Mouse (Mus musculus) hindlimb bud, embryonic 11.5 days (tissue): ENCODE results near the gene Zfand3.

ENCODE experiments used
- DNase-seq: peaks from one replicate; pipeline ENCODE4 v3.0.0-alpha.2; 2012; ENCODE audit warnings: low read depth, low spot score; ENCODE audit errors: extremely low spot score

Gene Zfand3

DNA sequence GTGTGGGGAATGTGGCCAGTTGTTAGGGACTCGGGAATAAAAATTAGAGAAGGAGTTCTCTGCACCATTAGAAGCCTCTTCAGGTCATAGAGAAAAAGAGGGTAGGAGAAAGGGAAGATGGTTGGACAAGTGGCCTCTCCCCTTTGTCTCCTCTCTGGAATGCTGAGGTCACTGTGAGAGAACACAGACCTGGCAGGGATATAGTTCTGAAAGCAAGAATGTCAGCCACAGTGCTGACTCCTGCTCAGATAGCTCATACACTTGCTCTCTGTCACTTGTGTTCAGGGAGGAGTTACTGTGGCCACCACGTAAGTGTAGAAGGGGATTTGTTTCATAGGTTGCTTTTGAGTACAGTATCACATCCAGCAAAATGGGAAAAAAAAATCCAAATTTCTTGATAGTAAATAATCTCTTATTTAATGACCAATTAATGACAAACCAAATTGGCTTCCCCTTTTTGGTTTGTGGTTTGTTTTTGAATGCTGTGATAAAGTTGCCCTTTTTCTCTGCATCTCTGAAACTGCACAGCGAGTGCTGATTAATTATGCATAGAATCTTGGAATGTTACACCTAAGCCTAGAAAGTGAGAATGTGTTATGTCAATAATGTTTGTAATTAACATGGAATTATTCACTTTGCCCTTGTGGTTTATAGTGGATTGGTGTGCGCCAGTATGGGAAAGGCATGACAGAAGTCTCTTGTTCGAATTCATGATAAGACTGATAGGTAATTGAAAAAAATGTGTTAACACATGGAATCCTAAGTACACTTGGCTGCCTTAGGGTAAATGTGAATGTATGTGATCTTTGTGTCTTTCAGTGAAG lies 47.2 kb downstream of the Zfand3 start:
- DNase-seq = no peak

GRCm38 (mm10) chr17:30052347-30052742 lies 47.8 kb downstream of the Zfand3 start:
- DNase-seq = no peak

GRCm38 (mm10) chr17:30053463-30053862 lies 48.9 kb downstream of the Zfand3 start:
- no peak for DNase-seq

- DNase-seq = no peak
These were observed 49.3 kb downstream of the Zfand3 start for GRCm38 (mm10) chr17:30053871-30054270.

DNA sequence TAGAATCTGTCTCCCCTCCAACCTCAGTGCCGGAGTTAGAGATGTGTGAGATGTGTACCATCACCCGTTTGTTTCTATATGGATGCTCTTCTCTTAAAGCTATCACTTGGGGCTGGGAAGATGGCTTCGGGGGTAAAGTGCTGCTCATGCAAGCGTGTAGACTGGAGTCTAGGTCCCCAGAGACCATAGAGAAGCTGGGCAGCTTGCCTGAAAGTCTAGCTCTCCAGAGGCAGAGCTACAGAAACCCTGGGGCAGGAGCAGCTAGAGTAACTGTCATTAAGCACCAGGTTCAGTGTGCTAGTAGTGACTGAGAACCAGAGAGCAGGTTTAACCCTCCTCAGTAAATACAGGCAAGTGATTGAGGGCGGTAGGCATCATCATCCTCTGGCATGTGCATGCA lies 51.7 kb downstream of the Zfand3 start:
- no peak for DNase-seq

- no peak for DNase-seq
These were observed 54.1 kb downstream of the Zfand3 start for GRCm38 (mm10) chr17:30058594-30058993.

- no peak for DNase-seq
These were observed 54.5 kb downstream of the Zfand3 start for GRCm38 (mm10) chr17:30059066-30059465.

- DNase-seq = no peak
These were observed 56.7 kb downstream of the Zfand3 start for GRCm38 (mm10) chr17:30061100-30061837.

DNA sequence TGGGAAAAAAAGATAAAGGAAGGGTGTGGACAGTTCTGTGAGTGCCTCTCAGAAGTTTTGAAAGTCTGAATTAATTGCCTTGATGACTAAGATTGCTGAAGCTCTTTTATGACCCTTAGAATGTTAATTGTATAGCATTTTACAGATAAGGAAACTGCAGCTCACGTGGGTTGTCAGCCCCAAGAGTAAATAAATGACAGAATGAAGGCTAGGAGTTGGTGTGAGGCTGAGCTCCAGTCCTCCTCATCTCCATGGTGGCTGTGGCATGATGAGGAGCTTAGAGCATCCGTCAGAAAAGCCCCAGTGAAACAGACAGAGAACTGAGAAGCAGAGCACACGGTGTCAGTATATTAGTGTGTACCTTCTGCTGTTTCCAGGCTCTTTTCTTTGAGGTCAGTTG lies 59.3 kb downstream of the Zfand3 start:
- no peak for DNase-seq

DNA sequence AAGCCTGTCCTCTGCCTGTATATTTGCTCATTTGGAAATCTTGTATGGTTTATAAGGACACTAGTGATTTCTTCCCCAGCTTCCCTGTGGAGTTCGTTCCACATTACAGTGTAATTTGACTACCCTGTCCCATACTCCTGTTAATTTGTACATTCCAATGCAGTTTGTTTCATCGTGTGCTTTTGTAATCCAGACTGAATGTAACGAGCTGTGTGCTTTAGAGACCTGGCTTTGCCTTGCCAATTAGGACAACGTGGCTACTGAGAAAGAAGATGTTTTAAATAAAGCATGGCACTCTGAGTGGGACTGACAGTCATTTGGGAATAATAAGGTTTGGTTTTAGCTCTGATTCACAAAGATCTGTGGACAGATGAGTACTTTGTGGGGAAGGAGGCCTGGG lies 60.2 kb downstream of the Zfand3 start:
- peak; percentile 39 for DNase-seq

- no peak for DNase-seq
These were observed 65.2 kb downstream of the Zfand3 start for GRCm38 (mm10) chr17:30069776-30070175.

GRCm38 (mm10) chr17:30070631-30071030 lies 66.1 kb downstream of the Zfand3 start:
- no peak for DNase-seq

- no peak for DNase-seq
These were observed 68.1 kb downstream of the Zfand3 start for GRCm38 (mm10) chr17:30072613-30073012.

DNA sequence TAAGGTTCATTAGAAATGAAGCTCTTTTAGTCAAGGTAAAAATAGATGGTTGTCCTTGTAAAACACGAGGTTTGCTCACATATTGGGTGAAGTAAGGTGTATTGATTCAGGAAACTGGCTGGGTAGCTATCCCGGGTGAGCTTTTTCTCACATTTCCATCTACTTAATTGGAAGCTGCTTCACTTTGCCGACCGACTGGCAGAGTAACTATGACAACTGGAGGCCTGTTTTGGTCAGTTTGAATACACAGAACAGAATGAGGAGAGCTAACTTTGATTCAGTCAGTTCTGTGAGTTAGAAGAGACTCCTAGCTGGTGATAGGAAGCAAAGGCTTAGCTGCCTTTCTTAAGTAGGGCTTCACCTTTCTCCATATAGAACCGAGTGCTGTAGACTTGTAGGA lies 71.4 kb downstream of the Zfand3 start:
- DNase-seq = no peak

DNA sequence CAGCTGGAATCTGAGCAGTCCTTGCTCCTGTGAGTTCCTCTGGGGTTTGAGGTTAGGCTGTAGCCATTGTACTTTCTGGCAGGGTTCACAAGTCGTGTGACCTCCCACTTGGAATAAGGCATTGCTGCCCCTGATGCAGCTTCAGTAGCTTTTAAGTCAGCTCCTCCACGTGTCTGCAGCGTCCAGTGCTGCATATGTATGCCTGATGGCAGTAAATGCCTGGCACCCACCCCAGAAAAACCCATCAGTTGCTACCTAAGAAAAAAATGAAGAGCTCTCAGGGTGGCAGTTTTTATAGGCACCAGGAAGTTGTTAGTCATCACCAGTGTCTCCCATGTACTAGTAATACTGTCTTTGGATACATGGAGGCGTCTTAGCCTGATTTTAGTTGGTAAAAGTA lies 79.5 kb downstream of the Zfand3 start:
- DNase-seq = no peak

GRCm38 (mm10) chr17:30086695-30087094 lies 82.2 kb downstream of the Zfand3 start:
- no peak for DNase-seq

DNA sequence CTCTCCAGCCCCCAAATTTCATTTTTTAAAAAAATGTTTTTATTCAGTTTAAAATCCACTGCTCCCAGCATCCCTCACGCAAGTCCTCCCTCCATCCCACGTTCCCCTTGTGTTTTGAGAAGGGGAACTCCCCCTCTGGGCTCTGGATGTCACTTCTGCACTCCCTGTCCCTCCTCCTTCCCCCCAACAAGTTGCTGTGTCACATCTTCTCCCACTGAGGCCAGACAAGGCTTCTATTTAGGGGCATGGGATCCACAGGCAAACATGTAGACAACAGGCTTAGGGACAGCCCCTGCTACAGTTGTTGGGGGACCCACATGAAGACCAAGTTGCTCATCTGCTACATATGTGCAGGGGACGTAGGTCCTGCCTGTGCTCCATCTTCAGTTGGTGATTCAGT lies 83.9 kb downstream of the Zfand3 start:
- no peak for DNase-seq

DNA sequence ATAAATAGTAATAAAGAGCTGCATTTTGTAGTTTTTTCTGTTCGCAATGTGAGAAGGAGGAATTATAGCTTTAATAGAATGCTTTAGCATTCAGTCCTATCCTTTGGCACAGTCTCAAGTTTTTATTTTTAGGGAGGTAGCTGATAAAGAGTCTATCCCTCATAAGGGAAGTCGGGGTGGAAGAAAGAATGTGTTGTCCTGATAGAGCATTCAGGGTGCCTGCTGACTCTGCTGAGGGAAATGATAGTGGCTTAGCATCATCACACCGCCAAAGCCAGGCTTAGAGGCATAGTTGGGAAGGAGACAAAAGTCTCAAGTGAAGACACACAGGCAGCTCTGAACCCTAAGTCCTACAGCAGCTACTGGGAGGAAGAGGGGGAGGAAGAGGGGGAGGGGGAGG lies 85.9 kb downstream of the Zfand3 start:
- no peak for DNase-seq

DNA sequence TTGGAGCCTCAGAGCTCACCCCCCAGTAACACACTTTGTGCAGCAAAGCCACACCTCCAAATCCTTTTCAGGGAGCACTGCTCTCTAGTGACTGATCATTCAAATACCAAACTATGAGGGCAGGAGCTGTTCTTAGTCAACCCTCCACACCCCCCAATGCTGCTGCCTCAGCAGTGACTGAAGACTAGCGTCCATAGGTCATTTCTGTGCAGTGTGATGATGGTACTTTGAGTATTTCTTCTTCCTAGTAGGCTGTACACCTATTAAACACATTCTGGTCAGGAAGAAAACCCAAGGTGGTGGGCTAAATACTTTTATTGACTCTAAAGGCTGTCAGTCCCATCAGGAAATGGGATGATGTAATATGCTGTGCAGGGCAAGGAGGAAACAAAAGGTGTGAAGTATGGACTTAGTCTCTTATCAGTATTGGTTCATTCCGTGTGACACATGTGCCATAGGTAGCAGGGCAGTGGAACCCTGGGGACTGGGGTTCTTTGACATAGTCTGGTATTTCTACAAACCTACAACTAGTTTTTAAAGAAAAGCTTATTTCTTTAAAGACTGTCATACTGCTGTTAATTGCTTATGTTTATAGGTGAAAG lies 88.7 kb downstream of the Zfand3 start:
- no peak for DNase-seq

- no peak for DNase-seq
These were observed 92.6 kb downstream of the Zfand3 start for GRCm38 (mm10) chr17:30097156-30097555.

GRCm38 (mm10) chr17:30097677-30098076 lies 93.1 kb downstream of the Zfand3 start:
- no peak for DNase-seq

DNA sequence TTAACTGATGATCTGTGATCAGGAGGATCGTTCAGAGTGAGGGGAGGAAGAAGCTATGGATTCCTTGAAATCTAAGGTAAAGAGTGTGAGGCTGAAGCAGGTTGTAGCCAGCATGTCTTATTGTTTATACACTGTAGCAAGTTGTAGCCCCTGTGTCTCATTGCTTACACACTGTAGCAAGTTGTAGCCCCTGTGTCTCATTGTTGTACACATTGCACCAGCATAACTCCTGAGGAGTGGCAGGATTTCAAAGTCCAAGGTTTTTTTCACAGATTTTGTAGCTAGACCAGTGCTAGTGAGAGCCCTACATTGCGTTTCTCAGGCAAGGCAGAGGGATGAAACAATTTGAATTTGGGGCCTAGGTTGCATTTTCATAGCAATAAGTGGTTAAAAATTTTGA lies 95.1 kb downstream of the Zfand3 start:
- DNase-seq = no peak
